Mouse (Mus musculus): ENCODE measurements around the gene Sv2b.

- TF ChIP-seq CTCF (IDR thresholded peaks at IDR 0.05; ENCODE audit: borderline replicate concordance, extremely low read depth, insufficient read depth, insufficient read length), result no peak
- no peak for TF ChIP-seq POLR2A (IDR thresholded peaks at IDR 0.05; ENCODE audit: borderline replicate concordance, extremely low read depth, insufficient read depth, insufficient read length, poor library complexity, severe bottlenecking)
These were observed 101.0 kb downstream of the Sv2b start for GRCm38 (mm10) chr7:75207965-75208644.
